Mouse (Mus musculus): ENCODE measurements around the gene Itga6. TPM values are rescaled to one million over a fixed set of nuclear protein-coding genes. Genes with fewer than 3 reads are reported as not detected.
A peak's percentile ranks its signal among the peaks of the same experiment; 100 is the strongest.
"Not testable (repeated sequence)": the region's sequence is repeated elsewhere in the genome, so short reads cannot be mapped to it uniquely, and the experiment has no call there.

Itga6 gene
- total RNA-seq, 2 experiments from 2014 or later = 27.1 to 29.7 TPM

DNA sequence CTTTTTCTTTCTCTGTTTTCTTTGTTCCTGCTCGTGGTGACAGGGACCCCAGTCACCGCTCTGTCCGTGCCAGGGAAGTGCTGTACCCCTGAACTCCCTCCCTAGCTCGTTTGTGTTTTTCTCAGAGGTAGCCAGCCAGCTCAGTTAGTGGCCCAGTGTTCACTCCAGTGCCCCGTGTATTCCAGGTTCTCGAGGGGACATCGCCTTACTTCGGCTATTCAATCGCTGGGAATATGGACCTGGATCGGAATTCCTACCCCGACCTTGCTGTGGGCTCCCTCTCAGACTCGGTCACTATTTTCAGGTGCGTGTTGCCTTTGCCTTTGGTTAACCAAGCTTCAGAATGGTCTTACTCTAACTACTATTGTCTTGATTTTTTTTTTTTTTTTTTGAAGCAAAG is 82.3 kb downstream of the Itga6 start:
- DNase-seq (ENCODE audit: low spot score in 2 of 2) = no peak
- intact Hi-C loops (cut with DNase I) = no loop called here

DNA sequence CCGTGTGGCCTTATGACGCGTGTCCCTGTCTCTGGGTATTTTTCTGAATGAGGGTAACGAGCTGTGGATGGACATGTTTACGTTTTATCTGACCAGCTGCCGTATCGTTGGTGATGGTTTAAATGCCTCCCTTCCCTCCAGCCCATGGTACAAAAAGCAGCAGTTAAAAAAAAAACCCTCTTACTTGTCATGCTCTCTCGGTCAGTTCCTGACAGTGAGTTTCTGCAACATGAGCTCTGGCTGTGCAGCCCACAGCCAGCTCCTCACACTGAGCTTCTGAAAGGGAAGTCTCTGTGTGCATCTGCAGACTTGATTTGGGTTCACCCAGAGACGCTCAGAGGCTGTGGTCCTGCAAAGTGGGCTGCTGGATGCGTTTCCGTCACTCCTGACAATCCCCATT is 83.5 kb downstream of the Itga6 start:
- no peak for DNase-seq (ENCODE audit: low spot score in 2 of 2)
- intact Hi-C loops (cut with DNase I) = no loop called here

DNA sequence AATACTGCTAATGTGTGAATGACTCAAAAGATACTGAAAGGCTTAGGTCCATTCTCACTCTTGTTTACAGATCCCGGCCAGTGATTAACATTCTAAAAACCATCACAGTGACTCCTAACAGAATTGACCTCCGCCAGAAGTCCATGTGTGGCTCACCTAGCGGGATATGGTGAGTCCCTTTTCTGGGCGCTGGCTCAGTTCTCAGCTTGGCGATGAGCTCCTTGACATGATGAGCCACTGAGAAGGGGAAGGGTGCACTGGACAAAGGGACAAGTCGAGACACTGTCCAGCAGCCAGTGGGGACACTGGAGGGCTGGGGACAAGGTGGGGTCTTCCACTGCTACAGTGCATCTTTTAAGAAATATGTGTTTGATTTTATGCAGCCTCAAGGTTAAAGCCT is 88.2 kb downstream of the Itga6 start:
- intact Hi-C loops (cut with DNase I) = no loop called here
- DNase-seq (ENCODE audit: low spot score in 2 of 2) = no peak

DNA sequence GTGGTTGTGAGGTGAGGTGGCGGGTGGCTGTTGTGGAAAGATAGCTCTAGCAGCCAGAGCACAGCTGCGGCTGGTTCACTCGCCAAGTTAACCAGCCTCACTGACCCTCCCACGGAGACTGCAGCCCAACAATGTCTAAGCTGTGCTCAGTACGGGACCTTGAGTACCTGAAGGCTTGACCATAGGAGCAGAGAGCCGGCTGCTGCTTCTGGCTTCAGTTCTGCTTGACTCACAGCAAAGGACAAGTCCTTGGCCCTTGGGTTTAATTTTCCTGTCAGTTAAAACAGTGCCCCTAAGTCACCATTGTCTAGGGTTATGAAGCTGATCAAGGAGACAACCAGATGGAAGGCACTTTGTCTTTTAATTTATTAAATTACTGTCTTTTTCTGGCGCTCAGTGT is 89.0 kb downstream of the Itga6 start:
- intact Hi-C loops (cut with DNase I) = no loop called here
- no peak for DNase-seq (ENCODE audit: low spot score in 2 of 2)

DNA sequence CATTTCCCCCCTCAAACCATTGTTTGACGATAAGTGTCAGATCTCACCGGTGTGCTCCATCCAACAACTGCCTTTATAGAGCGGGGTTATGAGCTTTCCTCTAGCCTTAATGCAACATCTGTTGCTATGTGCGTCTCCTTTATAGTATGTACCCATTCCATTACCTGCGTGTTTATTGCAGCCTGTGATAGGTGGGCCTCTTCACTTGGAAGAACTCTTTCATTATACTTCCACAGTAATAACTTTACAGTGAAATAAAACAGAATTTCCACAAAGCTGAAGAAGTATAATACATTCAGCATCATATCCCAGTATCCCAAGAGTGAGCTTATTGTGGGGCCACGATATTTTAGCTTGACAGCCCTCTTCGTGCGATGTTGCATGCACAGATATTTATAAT is 90.1 kb downstream of the Itga6 start:
- no peak for DNase-seq (ENCODE audit: low spot score in 2 of 2)
- intact Hi-C loops (cut with DNase I) = no loop called here

DNA sequence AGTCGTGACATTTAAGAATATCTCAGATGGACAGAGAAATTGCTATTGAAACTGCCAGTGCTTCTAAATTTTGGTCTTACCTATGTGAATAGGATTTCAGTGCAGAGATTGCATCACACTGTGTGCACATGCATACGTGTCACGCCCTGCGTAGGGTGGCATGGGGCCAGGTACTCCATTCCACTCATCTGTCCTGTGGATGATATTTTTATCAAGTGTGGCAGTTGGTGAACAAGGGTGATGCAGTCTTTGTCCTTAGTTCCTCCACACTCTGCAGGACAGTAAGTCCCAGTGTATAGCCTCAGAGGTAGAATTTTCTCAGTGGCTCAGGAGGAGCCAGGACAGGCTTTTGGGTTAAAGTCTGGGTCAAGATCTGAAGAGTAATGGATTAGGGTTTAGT is 90.8 kb downstream of the Itga6 start:
- DNase-seq (ENCODE audit: low spot score in 2 of 2) = no peak
- intact Hi-C loops (cut with DNase I) = no loop called here

DNA sequence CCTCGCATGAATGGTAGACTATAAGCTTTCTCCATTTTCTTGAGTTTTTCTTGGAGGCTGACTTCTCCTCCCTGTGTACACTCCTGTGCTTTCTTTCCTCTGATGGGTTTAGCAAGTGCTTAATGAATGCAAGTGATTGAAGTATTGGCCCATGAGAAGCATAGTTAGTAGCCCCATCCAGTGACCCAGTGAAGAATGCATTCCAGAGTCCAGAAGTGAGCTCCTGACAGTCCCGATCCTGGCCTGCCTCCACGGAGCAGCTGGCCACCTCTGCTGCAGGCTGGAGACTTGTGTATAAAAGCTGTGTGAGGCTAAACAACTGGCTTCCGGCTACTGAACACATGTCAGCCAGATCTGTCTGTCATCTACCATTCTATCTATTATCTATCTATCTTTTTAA is 91.8 kb downstream of the Itga6 start:
- no peak for DNase-seq (ENCODE audit: low spot score in 2 of 2)
- intact Hi-C loops (cut with DNase I) = no loop called here

DNA sequence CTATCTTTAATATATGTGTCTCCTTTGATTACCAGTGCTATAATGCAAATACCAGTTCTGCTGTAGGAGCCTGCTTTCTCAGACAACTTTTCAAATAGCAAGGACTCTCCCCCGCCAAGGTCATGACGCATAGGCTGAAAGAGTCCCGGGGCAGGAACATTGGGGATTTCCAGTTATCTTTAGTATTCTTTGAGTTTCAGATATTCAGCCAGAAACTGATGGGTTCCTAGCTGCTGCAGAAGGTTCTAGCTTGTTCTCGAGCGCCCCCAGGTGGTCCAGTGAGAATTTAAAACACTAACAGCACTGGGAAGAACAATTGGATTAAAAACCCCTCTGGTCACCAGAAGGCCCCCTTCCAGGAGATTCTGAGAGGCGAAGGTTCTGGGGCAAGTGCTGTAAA is 92.4 kb downstream of the Itga6 start:
- intact Hi-C loops (cut with DNase I) = no loop called here
- peak; percentile 70 to 83 for DNase-seq (ENCODE audit: low spot score in 2 of 2)

DNA sequence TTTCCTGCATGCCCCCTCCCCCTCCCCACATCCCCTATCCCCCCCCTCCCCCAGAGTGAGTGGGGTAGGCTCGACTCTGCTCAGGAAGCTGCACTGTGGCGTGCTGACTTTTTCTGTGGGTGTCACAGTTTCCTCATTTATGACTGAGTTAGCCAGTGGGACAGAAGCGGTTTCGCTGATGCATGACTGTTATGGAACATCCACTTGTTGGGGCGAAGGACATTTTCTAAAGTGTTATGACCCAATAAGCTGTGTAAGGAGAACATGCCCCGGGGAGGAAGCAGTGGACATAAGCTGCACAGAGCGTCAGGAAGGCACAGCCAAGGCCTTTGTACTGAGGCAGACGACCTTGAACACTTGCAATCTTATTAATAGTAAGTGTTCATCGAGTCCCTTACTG is 97.9 kb downstream of the Itga6 start:
- DNase-seq (ENCODE audit: low spot score in 2 of 2) = no peak
- intact Hi-C loops (cut with DNase I) = loop anchor here (5.0 kb wide), 1 partner anchor 109 kb away; no protein-coding TSS in a partner anchor

DNA sequence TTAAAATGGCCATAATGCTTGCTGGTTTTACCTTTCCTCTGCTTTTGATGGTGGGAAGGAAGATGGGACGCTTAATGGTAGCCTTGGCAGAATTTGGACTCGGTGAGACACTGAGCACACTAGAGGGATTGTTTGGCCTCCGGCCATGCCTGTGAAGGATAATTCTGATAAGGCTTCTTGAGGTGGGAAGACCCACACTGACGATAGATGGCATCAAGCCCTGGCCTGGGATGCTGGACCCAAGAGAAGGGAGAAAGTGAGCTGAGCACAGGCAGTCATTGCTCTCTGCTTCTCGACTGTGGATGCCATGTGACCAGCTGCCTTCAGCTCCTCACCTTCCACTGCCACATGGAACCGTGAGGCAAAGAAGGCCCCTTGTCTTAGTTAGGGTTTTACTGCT is 99.5 kb downstream of the Itga6 start:
- no peak for DNase-seq (ENCODE audit: low spot score in 2 of 2)
- intact Hi-C loops (cut with DNase I) = loop anchor here (5.0 kb wide), 1 partner anchor 107 kb away; no protein-coding TSS in a partner anchor

DNA sequence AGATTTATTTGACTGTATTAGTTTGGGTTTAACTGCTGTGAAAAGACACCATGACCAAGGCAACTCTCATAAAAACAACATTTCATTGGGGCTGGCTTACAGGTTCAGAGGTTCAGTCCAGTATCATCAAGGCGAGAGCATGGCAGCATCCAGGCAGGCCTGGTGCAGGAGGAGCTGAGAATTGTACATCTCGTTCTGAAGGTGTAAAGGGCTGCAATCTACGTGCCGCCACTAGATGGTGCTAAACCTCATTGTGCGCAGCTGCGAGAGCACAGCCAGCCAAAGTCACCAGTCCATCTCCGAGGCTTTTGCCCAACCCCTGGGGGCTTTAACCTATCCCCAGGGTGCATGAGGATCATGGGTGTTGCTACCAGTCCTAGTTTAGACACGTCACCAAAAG is 106.7 kb downstream of the Itga6 start:
- DNase-seq (ENCODE audit: low spot score in 2 of 2) = peak; percentile 63 to 74
- intact Hi-C loops (cut with DNase I) = not testable (repeated sequence)

DNA sequence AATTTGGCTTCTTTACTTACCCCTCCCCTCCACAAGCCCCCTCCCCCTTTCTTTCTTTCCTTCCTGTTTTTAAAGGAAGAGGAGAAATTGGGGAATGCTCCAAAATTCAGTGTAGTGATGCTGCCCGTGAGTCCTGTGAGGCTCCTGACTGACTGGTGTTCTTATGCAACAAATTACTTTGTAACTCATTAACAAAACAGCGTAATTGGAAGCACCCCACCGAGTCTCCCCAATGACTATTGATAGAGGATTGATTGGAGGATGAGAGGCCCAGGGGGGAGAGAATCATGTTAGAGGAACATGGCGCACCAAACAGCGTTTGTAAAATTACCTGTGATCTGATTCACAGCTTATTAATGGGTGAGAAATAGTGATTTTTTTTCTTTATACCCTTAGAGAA is 109.7 kb downstream of the Itga6 start:
- DNase-seq (ENCODE audit: low spot score in 2 of 2) = no peak
- intact Hi-C loops (cut with DNase I) = no loop called here

DNA sequence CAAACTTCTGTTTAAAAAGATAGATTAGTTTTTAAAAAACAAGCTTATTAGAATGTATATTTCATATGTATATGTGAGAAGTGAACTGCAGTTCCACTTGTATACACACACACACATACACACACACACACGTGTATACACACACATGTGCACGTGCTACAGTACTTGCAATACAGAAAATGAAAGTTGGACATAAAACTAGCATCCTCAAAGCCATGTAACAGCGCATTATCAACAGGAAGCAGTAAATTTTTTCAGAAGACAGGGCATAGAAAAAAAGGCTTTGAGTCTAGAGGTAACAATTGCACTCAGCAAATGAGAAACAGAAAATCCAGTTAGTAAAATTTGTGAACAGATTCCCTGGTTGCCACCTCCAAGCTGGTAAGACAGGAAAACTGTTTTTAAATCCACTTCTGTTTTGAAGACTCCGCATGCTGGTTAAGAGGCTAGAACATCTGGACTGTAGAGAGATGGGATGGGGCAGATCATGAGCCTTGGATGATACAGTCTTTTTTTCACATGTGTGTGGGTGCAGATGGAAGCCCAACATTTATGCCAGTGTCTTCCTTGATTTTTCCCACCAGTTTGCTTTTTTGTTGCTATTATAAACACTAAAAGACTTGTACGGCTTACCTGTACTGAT is 118.2 kb downstream of the Itga6 start:
- intact Hi-C loops (cut with DNase I) = no loop called here
- no peak for DNase-seq (ENCODE audit: low spot score in 2 of 2)

DNA sequence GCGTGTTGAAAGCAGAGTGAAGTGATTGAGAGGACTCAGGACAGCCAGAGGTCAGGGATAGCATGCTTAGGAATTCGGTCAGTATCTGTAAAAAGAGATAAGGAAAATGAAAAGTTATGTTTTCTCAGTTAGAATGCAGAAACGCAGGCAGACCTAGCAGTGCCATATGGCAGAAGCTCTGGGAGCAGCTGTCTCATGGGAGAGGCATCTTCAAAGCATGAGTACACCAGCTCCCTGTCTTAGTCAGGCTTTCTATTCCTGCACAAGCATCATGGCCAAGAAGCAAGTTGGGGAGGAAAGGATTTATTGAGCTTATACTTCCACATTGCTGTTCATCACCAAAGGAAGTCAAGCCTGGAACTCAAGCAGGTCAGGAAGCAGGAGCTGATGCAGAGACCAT is 119.6 kb downstream of the Itga6 start:
- intact Hi-C loops (cut with DNase I) = no loop called here
- peak; percentile 71 to 72 for DNase-seq (ENCODE audit: low spot score in 2 of 2)

DNA sequence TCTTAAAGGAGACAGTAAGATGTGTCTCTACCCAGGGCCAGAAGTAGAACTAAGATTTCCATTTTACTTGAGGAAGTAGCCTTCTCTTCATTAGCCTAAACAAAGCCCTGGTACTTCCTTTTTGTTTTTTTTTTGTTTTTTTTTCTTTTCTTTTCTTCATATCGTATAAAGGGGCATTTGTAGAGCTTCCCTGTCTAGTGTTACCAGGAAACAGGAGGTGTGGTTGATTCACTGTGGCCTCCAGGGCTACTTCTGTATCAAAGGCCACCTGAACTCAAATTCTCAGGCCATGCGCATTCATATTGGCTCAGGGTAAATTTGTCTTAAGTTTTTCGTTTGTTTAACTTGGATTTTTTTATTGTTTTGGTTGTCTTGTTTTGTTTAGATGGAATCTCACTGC is 120.5 kb downstream of the Itga6 start:
- intact Hi-C loops (cut with DNase I) = no loop called here
- DNase-seq (ENCODE audit: low spot score in 2 of 2) = no peak

DNA sequence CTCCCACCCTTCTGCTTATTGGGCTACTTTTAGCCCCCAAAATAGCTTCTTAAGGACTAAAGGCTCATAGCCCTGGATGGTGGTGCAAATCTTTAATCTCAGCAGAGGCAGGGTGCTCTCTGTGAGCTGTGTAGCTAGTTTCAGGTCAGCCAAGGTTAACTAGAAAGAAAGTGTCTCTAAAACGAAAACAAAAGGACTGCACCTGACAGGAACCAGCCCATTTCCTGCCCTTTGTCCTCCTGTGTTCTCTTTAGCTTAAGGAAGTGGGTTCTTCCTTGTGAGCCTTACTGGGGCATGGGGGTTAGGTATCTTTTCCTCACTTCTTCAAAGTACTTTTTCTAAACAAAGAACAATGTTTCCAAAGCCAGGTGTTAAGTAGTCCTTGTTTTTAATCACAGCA is 121.1 kb downstream of the Itga6 start:
- no peak for DNase-seq (ENCODE audit: low spot score in 2 of 2)
- intact Hi-C loops (cut with DNase I) = no loop called here

DNA sequence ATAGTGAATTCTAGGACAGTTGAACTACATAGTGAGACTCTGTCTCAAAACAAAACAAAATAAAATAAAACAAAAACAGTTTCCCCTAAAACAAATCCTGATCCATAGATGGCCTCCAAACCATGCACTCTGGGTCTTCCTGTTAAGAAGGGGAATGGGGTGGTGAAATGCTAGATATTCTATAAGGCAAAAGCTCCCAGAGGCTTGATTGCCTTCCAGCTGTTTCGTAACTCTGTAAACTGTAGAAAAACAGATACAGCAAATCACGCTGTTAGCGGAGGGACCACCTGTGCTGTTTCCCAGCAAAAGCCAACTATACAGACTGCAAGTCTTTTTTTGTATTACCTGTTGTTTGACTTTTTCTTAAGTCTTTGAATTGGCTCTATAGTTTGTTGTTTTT is 121.6 kb downstream of the Itga6 start:
- intact Hi-C loops (cut with DNase I) = no loop called here
- no peak for DNase-seq (ENCODE audit: low spot score in 2 of 2)

DNA sequence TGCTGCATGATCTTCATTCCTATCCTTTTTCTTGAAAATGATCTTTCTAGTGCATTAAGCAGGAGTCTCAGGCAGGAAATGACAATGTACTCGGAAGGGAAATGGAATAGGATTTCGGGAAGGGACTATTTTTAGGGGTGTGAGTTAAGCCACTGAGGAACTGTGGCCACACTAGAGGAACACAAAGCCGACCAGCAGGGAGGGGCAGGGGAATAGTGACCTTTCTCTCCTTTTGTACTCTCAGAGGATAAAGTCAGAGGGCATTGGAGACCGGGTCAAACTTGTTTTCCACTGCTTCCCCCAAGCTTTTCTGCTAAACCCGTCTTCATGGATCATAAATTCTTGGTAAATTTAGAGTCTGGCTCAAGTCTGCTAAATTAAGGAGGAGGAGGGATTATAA is 122.1 kb downstream of the Itga6 start:
- intact Hi-C loops (cut with DNase I) = no loop called here
- DNase-seq (ENCODE audit: low spot score in 2 of 2) = no peak

DNA sequence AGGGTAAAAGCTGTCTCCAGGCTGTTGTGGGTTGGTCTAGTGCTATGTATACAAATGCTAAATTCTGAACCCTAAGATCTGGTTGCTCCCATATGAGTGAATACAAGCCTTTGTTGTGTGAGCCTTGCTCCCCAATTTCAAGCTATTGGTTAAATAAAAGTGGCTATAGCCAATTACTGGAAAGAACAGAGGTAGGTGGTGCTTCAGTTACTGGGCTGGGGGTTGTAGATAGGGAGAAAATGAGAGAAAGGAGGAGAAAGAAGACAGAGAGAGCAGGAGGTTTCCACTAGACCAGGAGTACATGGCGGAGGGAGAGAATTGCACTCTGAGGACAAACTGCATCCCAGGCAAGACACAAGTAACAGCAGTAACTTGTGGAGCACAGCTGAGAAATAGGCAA is 122.8 kb downstream of the Itga6 start:
- intact Hi-C loops (cut with DNase I) = no loop called here
- DNase-seq (ENCODE audit: low spot score in 2 of 2) = no peak

DNA sequence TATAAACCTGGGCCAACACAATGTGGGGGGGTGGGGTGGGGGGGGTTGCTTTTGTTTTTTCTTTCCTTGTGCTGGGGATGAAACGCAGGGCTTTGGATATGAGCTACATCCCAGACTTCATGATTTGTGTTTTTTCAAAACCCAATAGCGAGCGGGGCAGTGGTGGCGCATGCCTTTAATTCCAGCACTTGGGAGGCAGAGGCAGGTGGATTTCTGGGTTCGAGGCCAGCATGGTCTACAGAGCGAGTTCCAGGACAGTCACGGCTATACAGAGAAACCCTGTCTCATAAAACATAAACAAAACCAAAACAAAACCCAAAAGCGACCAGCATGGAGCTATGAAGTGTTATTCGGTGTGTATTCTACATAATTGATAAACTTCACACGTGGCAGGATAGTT is 126.7 kb downstream of the Itga6 start:
- DNase-seq (ENCODE audit: low spot score in 2 of 2) = no peak
- intact Hi-C loops (cut with DNase I) = no loop called here

DNA sequence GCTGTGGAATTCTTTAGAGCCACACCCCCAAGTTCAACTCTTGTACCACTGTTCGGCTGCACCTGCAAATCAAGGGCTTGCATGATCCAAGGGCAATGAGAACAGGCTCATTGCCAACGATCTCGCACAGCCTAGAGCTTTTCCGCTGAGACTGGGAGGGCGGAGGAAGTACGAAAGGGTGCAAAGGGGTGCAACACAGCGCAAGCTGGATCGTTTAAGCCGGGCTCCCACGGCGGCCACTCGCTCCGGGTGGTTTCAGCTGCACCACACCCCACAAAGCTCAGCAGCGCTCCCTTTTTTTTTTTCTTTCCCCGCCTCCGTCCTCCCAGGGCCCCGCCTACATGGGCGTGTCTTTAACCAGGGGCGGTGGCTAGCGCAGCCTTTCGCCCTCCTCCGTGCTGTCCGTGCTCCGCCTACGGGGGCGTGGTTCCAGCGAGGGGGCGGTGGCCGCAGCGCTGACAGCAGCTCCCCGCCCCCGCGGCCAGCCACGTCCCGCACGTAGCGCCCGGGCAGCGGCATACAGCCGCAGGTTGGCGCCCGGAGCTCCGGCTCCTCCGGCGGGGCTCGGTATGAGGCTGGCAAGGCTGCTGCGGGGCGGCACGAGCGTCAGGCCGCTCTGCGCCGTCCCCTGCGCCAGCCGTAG is 127.5 kb downstream of the Itga6 start, which contains the start of gene Pdk1:
Gene Pdk1, plus strand, starts transcription at position 424 of the 643 bp plus-strand sequence.
- intact Hi-C loops (cut with DNase I) = no loop called here
- DNase-seq (ENCODE audit: low spot score in 2 of 2) = peak; percentile 96 to 97
